Mouse (Mus musculus) hindbrain, embryonic 16.5 days (tissue): ENCODE results near the gene Nrp2. TPM values are rescaled to one million over a fixed set of nuclear protein-coding genes. Genes with fewer than 3 reads are reported as not detected.

Experiments used
- ATAC-seq: fragments of 200-750 bp; cut with Nextera tagmentation; 2 replicates; pipeline ENCODE4 v1.8.0; 2017; ENCODE audit warnings: moderate TSS enrichment, moderate library complexity
- H3K27ac ChIP-seq: fragments of 300-500 bp; sonication (generic); 2 replicates; pipeline ENCODE4 v1.5.1; 2014; ENCODE audit warnings: low read depth, mild to moderate bottlenecking, control low read depth, low read length, moderate library complexity
- H3K27me3 ChIP-seq: fragments of 300-500 bp; sonication (generic); replicated peaks from 2 replicates; pipeline ENCODE4 v1.6.1; 2014; ENCODE audit warnings: low read length; ENCODE audit not compliant: control insufficient read depth, insufficient read depth
- H3K36me3 ChIP-seq: fragments of 300-500 bp; sonication (generic); 2 replicates; pipeline ENCODE4 v1.6.1; 2014; ENCODE audit warnings: mild to moderate bottlenecking, low read length, moderate library complexity, mixed read lengths; ENCODE audit not compliant: control insufficient read depth, insufficient read depth
- H3K4me1 ChIP-seq: fragments of 300-500 bp; sonication (generic); 2 replicates; pipeline ENCODE4 v1.6.1; 2014; ENCODE audit warnings: low read depth, low read length; ENCODE audit not compliant: control insufficient read depth, insufficient read depth
- H3K4me2 ChIP-seq: fragments of 300-500 bp; sonication (generic); 2 replicates; pipeline ENCODE4 v1.6.1; 2014; ENCODE audit warnings: mild to moderate bottlenecking, low read length, control low read depth, moderate library complexity
- H3K4me3 ChIP-seq: fragments of 300-500 bp; sonication (generic); 2 replicates; pipeline ENCODE4 v1.5.1; 2014; ENCODE audit warnings: mild to moderate bottlenecking, low read length, control low read depth, moderate library complexity
- H3K9ac ChIP-seq: fragments of 300-500 bp; sonication (generic); 2 replicates; pipeline ENCODE4 v1.6.1; 2014; ENCODE audit warnings: low read depth, mild to moderate bottlenecking, control low read depth, low read length, moderate library complexity
- H3K9me3 ChIP-seq: fragments of 300-500 bp; sonication (generic); 2 replicates; pipeline ENCODE4 v1.6.1; 2014; ENCODE audit warnings: mild to moderate bottlenecking, low read length, moderate library complexity; ENCODE audit not compliant: control insufficient read depth
- WGBS: fragments of 180-500 bp; shearing (Covaris S2); extraction: QIAGEN DNeasy Blood & Tissue Kit; methylation state at CpG from one replicate; pipeline ENCODE4 v1.1.7; 2014; 5-methylcytosine and 5-hydroxymethylcytosine counted together
- polyA plus RNA-seq: library from polyadenylated mRNA; unstranded; fragments of >200 nt; fragmentation: Nextera tagmentation; extraction: Ambion mirVana; gene quantifications from 2 replicates; pipeline ENCODE4 v1.2.1, GENCODE M21; 2015

Gene Nrp2
- polyA plus RNA-seq, 1 experiment from 2014 or later: 22.7 TPM

- Histone ChIP-seq H3K9ac (no peak overlapping the region), H3K36me3 (no peaks in the 10 kb centered on the region), H3K4me2 (peak overlapping the region; percentile 14; the same call in 1 of the 2 replicates), H3K9me3 (no peaks in the 10 kb centered on the region), H3K27ac (peak overlapping the region; percentile 41), H3K4me3 (no peak overlapping the region), H3K4me1 (peaks cover 30% of the 10 kb centered on the region), H3K27me3 (no peaks in the 10 kb centered on the region)
- 22% methylated on average over 15 of the region's 15 CpGs for WGBS
- ATAC-seq: peak; percentile 62
Measured at GRCm38 (mm10) chr1:62751011-62752006, 48.2 kb downstream of the Nrp2 start.

- no peak overlapping the region for H3K9ac ChIP-seq
- H3K27me3 ChIP-seq: no peaks in the 10 kb centered on the region
- 40% methylated on average over 8 of the region's 8 CpGs for WGBS
- no peaks in the 10 kb centered on the region for H3K36me3 ChIP-seq
- peaks cover 30% of the 10 kb centered on the region for H3K4me1 ChIP-seq
- ATAC-seq: no peak
- H3K4me2 ChIP-seq: no peak overlapping the region
- no peak overlapping the region for H3K27ac ChIP-seq
- H3K9me3 ChIP-seq: no peaks in the 10 kb centered on the region
- no peak overlapping the region for H3K4me3 ChIP-seq
Measured at GRCm38 (mm10) chr1:62752055-62752454, 49.0 kb downstream of the Nrp2 start.

- 69% methylated on average over 7 of the region's 7 CpGs for WGBS
- Histone ChIP-seq H3K9me3 (no peaks in the 10 kb centered on the region), H3K27ac (no peak overlapping the region), H3K36me3 (no peaks in the 10 kb centered on the region), H3K27me3 (no peaks in the 10 kb centered on the region), H3K4me2 (no peak overlapping the region), H3K4me1 (peaks cover 30% of the 10 kb centered on the region), H3K4me3 (no peak overlapping the region), H3K9ac (no peak overlapping the region)
- ATAC-seq: no peak
Measured at GRCm38 (mm10) chr1:62752661-62753333, 49.7 kb downstream of the Nrp2 start.

GRCm38 (mm10) chr1:62754066-62754835 is 51.2 kb downstream of the Nrp2 start:
- H3K9ac ChIP-seq: no peak overlapping the region
- no peak overlapping the region for H3K4me3 ChIP-seq
- H3K36me3 ChIP-seq: no peaks in the 10 kb centered on the region
- H3K9me3 ChIP-seq: no peaks in the 10 kb centered on the region
- no peak for ATAC-seq
- H3K4me1 ChIP-seq: peaks cover 30% of the 10 kb centered on the region
- no peaks in the 10 kb centered on the region for H3K27me3 ChIP-seq
- H3K27ac ChIP-seq: no peak overlapping the region
- no peak overlapping the region for H3K4me2 ChIP-seq
- WGBS: 56% methylated on average over 8 of the region's 8 CpGs

GRCm38 (mm10) chr1:62760086-62760485 is 57.0 kb downstream of the Nrp2 start:
- Histone ChIP-seq H3K4me1 (no peaks in the 10 kb centered on the region), H3K4me2 (no peak overlapping the region), H3K9ac (no peak overlapping the region), H3K36me3 (peaks cover 2% of the 10 kb centered on the region; the same call in 1 of the 2 replicates), H3K4me3 (no peak overlapping the region), H3K27me3 (no peaks in the 10 kb centered on the region; the same call in 1 of the 2 replicates), H3K9me3 (no peaks in the 10 kb centered on the region), H3K27ac (no peak overlapping the region)
- WGBS: 66% methylated on average over 5 of the region's 5 CpGs
- no peak for ATAC-seq

- 81% methylated on average over 17 of the region's 17 CpGs for WGBS
- Histone ChIP-seq H3K27me3 (no peaks in the 10 kb centered on the region; the same call in 1 of the 2 replicates), H3K4me3 (no peak overlapping the region), H3K27ac (no peak overlapping the region), H3K4me2 (no peak overlapping the region), H3K9me3 (no peaks in the 10 kb centered on the region), H3K36me3 (peaks cover 2% of the 10 kb centered on the region; the same call in 1 of the 2 replicates), H3K9ac (no peak overlapping the region), H3K4me1 (no peaks in the 10 kb centered on the region)
- no peak for ATAC-seq
Measured at GRCm38 (mm10) chr1:62760565-62760964, 57.5 kb downstream of the Nrp2 start.

- H3K4me3 ChIP-seq: no peak overlapping the region
- H3K4me1 ChIP-seq: no peaks in the 10 kb centered on the region
- peaks cover 2% of the 10 kb centered on the region; the same call in 1 of the 2 replicates for H3K36me3 ChIP-seq
Measured at GRCm38 (mm10) chr1:62763779-62764178, 60.7 kb downstream of the Nrp2 start.

GRCm38 (mm10) chr1:62765171-62765570 is 62.1 kb downstream of the Nrp2 start:
- no peak for ATAC-seq
- 63% methylated on average over 7 of the region's 7 CpGs for WGBS

More at GRCm38 (mm10) chr1:62763779-62764178, 60.7 kb downstream of the Nrp2 start:
- ATAC-seq: no peak
- 95% methylated on average over 4 of the region's 4 CpGs for WGBS
- Histone ChIP-seq H3K27me3 (no peaks in the 10 kb centered on the region; the same call in 1 of the 2 replicates), H3K9ac (no peak overlapping the region), H3K9me3 (no peaks in the 10 kb centered on the region), H3K4me2 (no peak overlapping the region), H3K27ac (no peak overlapping the region)

More at GRCm38 (mm10) chr1:62765171-62765570, 62.1 kb downstream of the Nrp2 start:
- H3K4me1 ChIP-seq: no peaks in the 10 kb centered on the region
- H3K4me2 ChIP-seq: no peak overlapping the region
- no peak overlapping the region for H3K27ac ChIP-seq
- H3K27me3 ChIP-seq: no peaks in the 10 kb centered on the region; the same call in 1 of the 2 replicates
- peaks cover 2% of the 10 kb centered on the region; the same call in 1 of the 2 replicates for H3K36me3 ChIP-seq
- H3K4me3 ChIP-seq: no peak overlapping the region
- H3K9me3 ChIP-seq: no peaks in the 10 kb centered on the region
- H3K9ac ChIP-seq: no peak overlapping the region
